Mouse (Mus musculus) liver, postnatal 0 days (tissue): ENCODE data around the gene Ankrd55.

ENCODE experiments used
- CTCF ChIP-seq: sonication (generic); IDR thresholded peaks from 2 replicates; pipeline ENCODE4 v1.5.1; 2016; ENCODE audit warnings: antibody characterized with exemption, low read depth
- EP300 ChIP-seq: IDR thresholded peaks from 2 replicates; pipeline ENCODE4 v1.6.1; 2016; ENCODE audit warnings: antibody characterized with exemption, low read depth, mild to moderate bottlenecking

DNA sequence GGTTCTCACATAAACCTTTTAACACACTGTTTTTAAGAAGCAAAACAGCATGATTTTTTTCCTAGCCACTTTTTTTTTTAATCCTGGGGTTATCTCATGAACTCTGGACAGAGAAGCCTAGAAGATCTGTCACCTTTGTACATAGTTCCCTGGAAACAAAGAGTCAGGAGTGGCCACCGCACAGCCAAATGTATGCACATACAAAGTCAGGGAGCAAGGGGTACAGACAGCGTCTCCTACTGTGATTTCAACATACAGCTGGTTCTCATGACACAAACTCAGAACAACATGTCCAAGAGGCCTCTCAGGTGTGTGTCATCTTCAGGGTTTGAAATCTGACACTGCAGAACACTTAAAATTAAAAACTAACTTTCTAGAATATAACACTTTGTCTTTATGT lies 105.1 kb downstream of the Ankrd55 start:
- TF ChIP-seq EP300 (peak; percentile 64), CTCF (no peak)
